Mouse (Mus musculus): ENCODE data around the gene E2f2. TPM values are rescaled to one million over a fixed set of nuclear protein-coding genes. Genes with fewer than 3 reads are reported as not detected.

E2f2 gene
- total and polyA plus RNA-seq, 2 experiments, result 0.46 to 0.76 TPM

- Histone ChIP-seq H3K27me3 (ENCODE audit: control insufficient read depth, insufficient read depth, low read length) (no peaks in the 10 kb centered on the region), H3K27ac (replicated peaks; ENCODE audit: insufficient read depth, low read depth, low read length) (no peak overlapping the region), H3K9ac (ENCODE audit: low read depth, low read length) (no peak overlapping the region), H3K4me3 (ENCODE audit: insufficient read depth, low read depth, low read length) (no peak overlapping the region), H3K4me1 (ENCODE audit: control insufficient read depth, insufficient read depth, low read length) (peaks cover under 1% of the 10 kb centered on the region; the same call in 1 of the 2 replicates), H3K36me3 (ENCODE audit: control insufficient read depth, insufficient read depth, low read length) (no peaks in the 10 kb centered on the region), H3K79me2 (ENCODE audit: control insufficient read depth, insufficient read depth, low read length) (no peaks in the 10 kb centered on the region)
- no peak for DNase-seq (ENCODE audit: extremely low read depth, low read depth, low spot score)
- TF ChIP-seq CTCF (IDR thresholded peaks at IDR 0.05; ENCODE audit: low read depth, low read length) (no peak), POLR2A (IDR thresholded peaks at IDR 0.05; ENCODE audit: extremely low read depth, insufficient read depth, low read length) (no peak)
- WGBS, result 90% methylated on average over 8 of the region's 8 CpGs
Measured at GRCm38 (mm10) chr4:136164981-136165380, 7.2 kb upstream of the E2f2 start.

GRCm38 (mm10) chr4:136167701-136168100 lies 4.5 kb upstream of the E2f2 start:
- Histone ChIP-seq H3K27me3 (ENCODE audit: control insufficient read depth, insufficient read depth, low read length) (no peaks in the 10 kb centered on the region), H3K36me3 (ENCODE audit: control insufficient read depth, insufficient read depth, low read length) (no peaks in the 10 kb centered on the region), H3K79me2 (ENCODE audit: control insufficient read depth, insufficient read depth, low read length) (no peaks in the 10 kb centered on the region), H3K9ac (ENCODE audit: low read depth, low read length) (no peak overlapping the region), H3K4me1 (ENCODE audit: control insufficient read depth, insufficient read depth, low read length) (peaks cover under 1% of the 10 kb centered on the region; the same call in 1 of the 2 replicates), H3K27ac (replicated peaks; ENCODE audit: insufficient read depth, low read depth, low read length) (no peak overlapping the region), H3K4me3 (ENCODE audit: insufficient read depth, low read depth, low read length) (no peak overlapping the region)
- no peak for DNase-seq (ENCODE audit: extremely low read depth, low read depth, low spot score)
- no peak for TF ChIP-seq CTCF (IDR thresholded peaks at IDR 0.05; ENCODE audit: low read depth, low read length)
- TF ChIP-seq POLR2A (IDR thresholded peaks at IDR 0.05; ENCODE audit: extremely low read depth, insufficient read depth, low read length), result no peak
- WGBS, result 38% methylated on average over 3 of the region's 3 CpGs

GRCm38 (mm10) chr4:136170401-136170800 lies 1.8 kb upstream of the E2f2 start:
- no peak overlapping the region for H3K4me3 ChIP-seq (ENCODE audit: insufficient read depth, low read depth, low read length)
- no peaks in the 10 kb centered on the region for H3K36me3 ChIP-seq (ENCODE audit: control insufficient read depth, insufficient read depth, low read length)
- H3K9ac ChIP-seq (ENCODE audit: low read depth, low read length), result no peak overlapping the region
- no peaks in the 10 kb centered on the region for H3K27me3 ChIP-seq (ENCODE audit: control insufficient read depth, insufficient read depth, low read length)
- H3K27ac ChIP-seq (replicated peaks; ENCODE audit: insufficient read depth, low read depth, low read length), result no peak overlapping the region
- 77% methylated on average over 4 of the region's 4 CpGs for WGBS
- H3K4me1 ChIP-seq (ENCODE audit: control insufficient read depth, insufficient read depth, low read length), result peaks cover 17% of the 10 kb centered on the region
- TF ChIP-seq POLR2A (IDR thresholded peaks at IDR 0.05; ENCODE audit: extremely low read depth, insufficient read depth, low read length), result no peak
- no peaks in the 10 kb centered on the region for H3K79me2 ChIP-seq (ENCODE audit: control insufficient read depth, insufficient read depth, low read length)
- no peak for DNase-seq (ENCODE audit: extremely low read depth, low read depth, low spot score)

GRCm38 (mm10) chr4:136171455-136171854 lies 739 bp upstream of the E2f2 start:
- DNase-seq (ENCODE audit: extremely low read depth, low read depth, low spot score), result no peak
- no peaks in the 10 kb centered on the region for H3K27me3 ChIP-seq (ENCODE audit: control insufficient read depth, insufficient read depth, low read length)
- no peaks in the 10 kb centered on the region for H3K79me2 ChIP-seq (ENCODE audit: control insufficient read depth, insufficient read depth, low read length)
- H3K4me3 ChIP-seq (ENCODE audit: insufficient read depth, low read depth, low read length), result no peak overlapping the region
- H3K27ac ChIP-seq (replicated peaks; ENCODE audit: insufficient read depth, low read depth, low read length), result no peak overlapping the region
- 29% methylated on average over 12 of the region's 12 CpGs for WGBS
- no peak overlapping the region for H3K9ac ChIP-seq (ENCODE audit: low read depth, low read length)
- TF ChIP-seq CTCF (IDR thresholded peaks at IDR 0.05; ENCODE audit: low read depth, low read length), result no peak
- no peak for TF ChIP-seq POLR2A (IDR thresholded peaks at IDR 0.05; ENCODE audit: extremely low read depth, insufficient read depth, low read length)
- H3K36me3 ChIP-seq (ENCODE audit: control insufficient read depth, insufficient read depth, low read length), result no peaks in the 10 kb centered on the region
- peaks cover 20% of the 10 kb centered on the region for H3K4me1 ChIP-seq (ENCODE audit: control insufficient read depth, insufficient read depth, low read length)

- Histone ChIP-seq H3K9ac (ENCODE audit: low read depth, low read length) (peak overlapping the region; percentile 70), H3K27ac (replicated peaks; ENCODE audit: insufficient read depth, low read depth, low read length) (peak overlapping the region; percentile 19; the same call in 1 of the 2 replicates), H3K4me3 (ENCODE audit: insufficient read depth, low read depth, low read length) (peak overlapping the region; percentile 65), H3K79me2 (ENCODE audit: control insufficient read depth, insufficient read depth, low read length) (no peaks in the 10 kb centered on the region), H3K4me1 (ENCODE audit: control insufficient read depth, insufficient read depth, low read length) (peaks cover 22% of the 10 kb centered on the region), H3K36me3 (ENCODE audit: control insufficient read depth, insufficient read depth, low read length) (no peaks in the 10 kb centered on the region), H3K27me3 (ENCODE audit: control insufficient read depth, insufficient read depth, low read length) (no peaks in the 10 kb centered on the region)
- DNase-seq (ENCODE audit: extremely low read depth, low read depth, low spot score), result peak; percentile 53
- TF ChIP-seq POLR2A (IDR thresholded peaks at IDR 0.05; ENCODE audit: extremely low read depth, insufficient read depth, low read length) (no peak), CTCF (IDR thresholded peaks at IDR 0.05; ENCODE audit: low read depth, low read length) (no peak)
- WGBS, result under 1% methylated on average over 67 of the region's 67 CpGs
Measured at GRCm38 (mm10) chr4:136172542-136173209, 482 bp downstream of the E2f2 start.

GRCm38 (mm10) chr4:136173210-136173715 lies 1.1 kb downstream of the E2f2 start:
- H3K36me3 ChIP-seq (ENCODE audit: control insufficient read depth, insufficient read depth, low read length), result no peaks in the 10 kb centered on the region
- peak overlapping the region; percentile 70 for H3K9ac ChIP-seq (ENCODE audit: low read depth, low read length)
- no peaks in the 10 kb centered on the region for H3K79me2 ChIP-seq (ENCODE audit: control insufficient read depth, insufficient read depth, low read length)
- no peak overlapping the region for H3K27ac ChIP-seq (replicated peaks; ENCODE audit: insufficient read depth, low read depth, low read length)
- DNase-seq (ENCODE audit: extremely low read depth, low read depth, low spot score), result peak; percentile 66
- WGBS, result 3% methylated on average over 14 of the region's 14 CpGs
- peak overlapping the region; percentile 65 for H3K4me3 ChIP-seq (ENCODE audit: insufficient read depth, low read depth, low read length)
- no peaks in the 10 kb centered on the region for H3K27me3 ChIP-seq (ENCODE audit: control insufficient read depth, insufficient read depth, low read length)
- TF ChIP-seq POLR2A (IDR thresholded peaks at IDR 0.05; ENCODE audit: extremely low read depth, insufficient read depth, low read length) (no peak), CTCF (IDR thresholded peaks at IDR 0.05; ENCODE audit: low read depth, low read length) (no peak)
- peaks cover 24% of the 10 kb centered on the region for H3K4me1 ChIP-seq (ENCODE audit: control insufficient read depth, insufficient read depth, low read length)
